Mouse (Mus musculus) hindbrain, embryonic 11.5 days (tissue): ENCODE measurements at regions not wholly inside any gene's neighbourhood (a gene's known extent, or its start where the extent isn't known, plus 50 kb on each side); places are given as distances from the start of the nearest gene placed in this dataset.

Experiments
- ATAC-seq: fragments of 200-750 bp; cut with Nextera tagmentation; 2 replicates; pipeline ENCODE4 v1.8.0; 2017; ENCODE audit warnings: mild to moderate bottlenecking, moderate TSS enrichment, moderate library complexity; ENCODE audit not compliant: low FRiP score
- DNase-seq: peaks from one replicate; pipeline ENCODE4 v3.0.0-alpha.2; 2015; ENCODE audit warnings: low spot score
- H3K27ac ChIP-seq: fragments of 300-500 bp; sonication (generic); 2 replicates; pipeline ENCODE4 v1.5.1; 2014; ENCODE audit warnings: mild to moderate bottlenecking, low read depth, low read length
- H3K27me3 ChIP-seq: fragments of 300-500 bp; sonication (generic); 2 replicates; pipeline ENCODE4 v1.6.1; 2014; ENCODE audit warnings: mild to moderate bottlenecking, low read length, moderate library complexity, mixed read lengths; ENCODE audit not compliant: control insufficient read depth, insufficient read depth
- H3K36me3 ChIP-seq: fragments of 300-500 bp; sonication (generic); 2 replicates; pipeline ENCODE4 v1.6.1; 2014; ENCODE audit warnings: mild to moderate bottlenecking, low read length, moderate library complexity, mixed read lengths; ENCODE audit not compliant: control insufficient read depth, insufficient read depth
- H3K4me1 ChIP-seq: fragments of 300-500 bp; sonication (generic); replicated peaks from 2 replicates; pipeline ENCODE4 v1.6.1; 2014; ENCODE audit warnings: low read length, mixed read lengths; ENCODE audit not compliant: control insufficient read depth, insufficient read depth
- H3K4me2 ChIP-seq: fragments of 300-500 bp; sonication (generic); replicated peaks from 2 replicates; pipeline ENCODE4 v1.6.1; 2014; ENCODE audit warnings: mild to moderate bottlenecking, low read depth, low read length
- H3K4me3 ChIP-seq: fragments of 300-500 bp; sonication (generic); 2 replicates; pipeline ENCODE4 v1.5.1; 2014; ENCODE audit warnings: low read depth, low read length
- H3K9ac ChIP-seq: fragments of 300-500 bp; sonication (generic); 2 replicates; pipeline ENCODE4 v1.6.1; 2014; ENCODE audit warnings: low read depth, low read length
- H3K9me3 ChIP-seq: fragments of 300-500 bp; sonication (generic); 2 replicates; pipeline ENCODE4 v1.6.1; 2016; ENCODE audit warnings: low read length; ENCODE audit not compliant: control insufficient read depth
- WGBS: fragments of 180-500 bp; shearing (Covaris S2); extraction: QIAGEN DNeasy Blood & Tissue Kit; methylation state at CpG from one replicate; pipeline ENCODE4 v1.1.7; 2014; 5-methylcytosine and 5-hydroxymethylcytosine counted together

DNA sequence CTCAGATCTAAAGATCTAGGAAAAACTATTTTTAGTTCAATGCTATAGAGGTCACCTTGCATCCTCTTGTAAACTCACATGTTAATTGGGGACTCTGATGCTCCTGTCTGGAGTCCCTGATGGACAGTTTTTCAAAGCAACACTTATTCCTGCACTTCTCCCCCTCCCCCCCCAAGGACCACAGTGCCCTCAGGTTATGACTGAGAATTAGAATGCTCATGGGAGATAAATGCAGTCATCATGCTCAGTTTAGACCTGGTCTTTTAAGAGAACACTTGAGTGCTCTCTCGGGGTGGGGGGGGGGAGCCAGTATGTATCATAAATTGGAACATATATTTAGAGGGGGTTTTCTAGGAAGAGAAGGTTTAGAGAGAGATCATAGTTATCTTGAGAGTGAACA lies 58.0 kb upstream of the Ado start:
- Histone ChIP-seq H3K4me3 (no peak overlapping the region), H3K9ac (no peak overlapping the region), H3K27me3 (no peaks in the 10 kb centered on the region), H3K4me2 (no peak overlapping the region), H3K4me1 (no peaks in the 10 kb centered on the region), H3K9me3 (no peaks in the 10 kb centered on the region), H3K27ac (no peak overlapping the region), H3K36me3 (no peaks in the 10 kb centered on the region)
- ATAC-seq (no peak), DNase-seq (no peak)
- WGBS = 89% methylated on average over 1 of the region's 1 CpGs

- H3K9me3 ChIP-seq = no peaks in the 10 kb centered on the region
- no peaks in the 10 kb centered on the region for H3K36me3 ChIP-seq
- H3K27me3 ChIP-seq = no peaks in the 10 kb centered on the region
- H3K27ac ChIP-seq = no peak overlapping the region
- H3K4me1 ChIP-seq = no peaks in the 10 kb centered on the region
- 94% methylated on average over 7 of the region's 7 CpGs for WGBS
- H3K9ac ChIP-seq = no peak overlapping the region
- no peak overlapping the region for H3K4me2 ChIP-seq
- no peak for ATAC-seq
- DNase-seq = no peak
- no peak overlapping the region for H3K4me3 ChIP-seq
Observed at GRCm38 (mm10) chr10:67599390-67599789, 50.6 kb upstream of the Ado start.

GRCm38 (mm10) chr10:67598590-67599047 lies 49.9 kb upstream of the Ado start:
- WGBS = 79% methylated on average over 7 of the region's 7 CpGs
- Histone ChIP-seq H3K9me3 (no peaks in the 10 kb centered on the region), H3K36me3 (no peaks in the 10 kb centered on the region), H3K27me3 (no peaks in the 10 kb centered on the region), H3K4me1 (no peaks in the 10 kb centered on the region), H3K4me2 (no peak overlapping the region), H3K9ac (no peak overlapping the region), H3K27ac (no peak overlapping the region), H3K4me3 (no peak overlapping the region)
- ATAC-seq = no peak
- no peak for DNase-seq
